Mouse (Mus musculus) hindbrain, embryonic 15.5 days (tissue): ENCODE measurements around the gene Srsf1. TPM values are rescaled to one million over a fixed set of nuclear protein-coding genes. Genes with fewer than 3 reads are reported as not detected.
"Not testable (repeated sequence)": the region's sequence is repeated elsewhere in the genome, so short reads cannot be mapped to it uniquely, and the experiment has no call there.

Experiments
- ATAC-seq: fragments of 200-750 bp; cut with Nextera tagmentation; 2 replicates; pipeline ENCODE4 v1.8.0; 2017; ENCODE audit warnings: low read depth, moderate number of reproducible peaks, moderate TSS enrichment; ENCODE audit not compliant: low FRiP score
- H3K27ac ChIP-seq: fragments of 300-500 bp; sonication (generic); replicated peaks from 2 replicates; pipeline ENCODE4 v1.5.1; 2015; ENCODE audit warnings: mild to moderate bottlenecking, inconsistent platforms
- H3K27me3 ChIP-seq: fragments of 300-500 bp; sonication (generic); 2 replicates; pipeline ENCODE4 v1.6.1; 2015; ENCODE audit warnings: control low read depth, inconsistent platforms
- H3K36me3 ChIP-seq: fragments of 300-500 bp; sonication (generic); 2 replicates; pipeline ENCODE4 v1.6.1; 2015; ENCODE audit warnings: control low read depth, inconsistent platforms
- H3K4me1 ChIP-seq: fragments of 300-500 bp; sonication (generic); replicated peaks from 2 replicates; pipeline ENCODE4 v1.6.1; 2015; ENCODE audit warnings: control low read depth, inconsistent platforms
- H3K4me2 ChIP-seq: fragments of 300-500 bp; sonication (generic); 2 replicates; pipeline ENCODE4 v1.6.1; 2015; ENCODE audit warnings: moderate library complexity, mild to moderate bottlenecking, inconsistent platforms
- H3K4me3 ChIP-seq: fragments of 300-500 bp; sonication (generic); 2 replicates; pipeline ENCODE4 v1.5.1; 2015; ENCODE audit warnings: mild to moderate bottlenecking, inconsistent platforms
- H3K9ac ChIP-seq: fragments of 300-500 bp; sonication (generic); 2 replicates; pipeline ENCODE4 v1.6.1; 2015; ENCODE audit warnings: inconsistent platforms
- H3K9me3 ChIP-seq: fragments of 300-500 bp; sonication (generic); 2 replicates; pipeline ENCODE4 v1.6.1; 2016; ENCODE audit warnings: control low read depth, inconsistent platforms
- WGBS: fragments of 180-500 bp; shearing (Covaris S2); methylation state at CpG from one replicate; pipeline ENCODE4 v1.1.7; 2015; 5-methylcytosine and 5-hydroxymethylcytosine counted together
- polyA plus RNA-seq: library from polyadenylated mRNA; unstranded; fragments of >200 nt; fragmentation: Nextera tagmentation; extraction: Ambion mirVana; gene quantifications from 2 replicates; pipeline ENCODE4 v1.2.1, GENCODE M21; 2015

The Srsf1 gene
- polyA plus RNA-seq, 1 experiment from 2014 or later, result 220 TPM

DNA sequence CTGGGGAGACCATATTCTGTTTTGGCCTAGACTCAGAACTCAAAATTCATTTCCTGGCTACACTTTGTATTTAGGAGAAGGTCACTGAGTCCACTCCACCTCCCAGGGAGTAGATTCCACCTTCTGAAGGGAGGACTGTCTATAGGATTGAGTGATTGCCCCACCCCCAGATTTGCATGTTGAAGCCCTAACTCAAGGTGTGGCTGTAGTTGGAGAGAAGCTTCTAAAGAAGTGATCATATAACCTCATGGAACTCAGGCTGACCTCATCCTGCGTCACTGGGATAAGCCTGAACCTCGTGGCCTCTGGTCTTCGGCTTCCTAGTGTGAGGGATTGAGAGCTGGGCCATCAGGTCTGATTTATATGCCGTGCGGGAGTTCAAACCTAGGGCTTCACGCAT, 31.4 kb upstream of the Srsf1 start:
- no peak overlapping the region for H3K27ac ChIP-seq
- H3K9me3 ChIP-seq, result no peaks in the 10 kb centered on the region
- H3K9ac ChIP-seq, result no peak overlapping the region

DNA sequence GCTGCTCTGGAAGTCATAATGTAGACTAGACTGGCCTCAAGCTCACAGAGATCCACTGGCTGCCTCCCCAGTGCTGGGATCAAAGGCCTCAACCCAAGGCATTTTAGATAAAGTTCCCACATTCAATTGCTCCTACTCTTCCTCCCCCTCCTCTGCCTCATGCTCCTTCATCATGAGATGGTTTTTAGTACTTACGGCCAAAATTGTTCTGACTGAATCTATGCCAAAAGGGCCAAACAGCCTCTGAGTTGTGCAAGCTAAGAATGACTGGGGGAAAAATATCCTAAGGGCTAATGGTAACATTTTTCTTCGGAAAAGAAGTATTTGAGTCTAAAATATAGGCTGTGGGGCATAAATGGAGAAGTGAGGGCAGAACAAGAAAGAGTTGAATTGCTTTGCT, 23.2 kb upstream of the Srsf1 start:
- Histone ChIP-seq H3K27me3 (no peaks in the 10 kb centered on the region), H3K27ac (no peak overlapping the region), H3K9ac (no peak overlapping the region), H3K9me3 (no peaks in the 10 kb centered on the region), H3K4me3 (no peak overlapping the region), H3K4me2 (no peak overlapping the region), H3K36me3 (no peaks in the 10 kb centered on the region), H3K4me1 (peaks cover 16% of the 10 kb centered on the region)
- 88% methylated on average over 2 of the region's 2 CpGs for WGBS
- no peak for ATAC-seq

More for the DNA sequence above, 31.4 kb upstream of the Srsf1 start:
- H3K4me3 ChIP-seq, result no peak overlapping the region
- ATAC-seq, result no peak
- no peaks in the 10 kb centered on the region for H3K27me3 ChIP-seq
- no peaks in the 10 kb centered on the region for H3K36me3 ChIP-seq
- H3K4me1 ChIP-seq, result no peaks in the 10 kb centered on the region
- 87% methylated on average over 6 of the region's 6 CpGs for WGBS
- no peak overlapping the region for H3K4me2 ChIP-seq

DNA sequence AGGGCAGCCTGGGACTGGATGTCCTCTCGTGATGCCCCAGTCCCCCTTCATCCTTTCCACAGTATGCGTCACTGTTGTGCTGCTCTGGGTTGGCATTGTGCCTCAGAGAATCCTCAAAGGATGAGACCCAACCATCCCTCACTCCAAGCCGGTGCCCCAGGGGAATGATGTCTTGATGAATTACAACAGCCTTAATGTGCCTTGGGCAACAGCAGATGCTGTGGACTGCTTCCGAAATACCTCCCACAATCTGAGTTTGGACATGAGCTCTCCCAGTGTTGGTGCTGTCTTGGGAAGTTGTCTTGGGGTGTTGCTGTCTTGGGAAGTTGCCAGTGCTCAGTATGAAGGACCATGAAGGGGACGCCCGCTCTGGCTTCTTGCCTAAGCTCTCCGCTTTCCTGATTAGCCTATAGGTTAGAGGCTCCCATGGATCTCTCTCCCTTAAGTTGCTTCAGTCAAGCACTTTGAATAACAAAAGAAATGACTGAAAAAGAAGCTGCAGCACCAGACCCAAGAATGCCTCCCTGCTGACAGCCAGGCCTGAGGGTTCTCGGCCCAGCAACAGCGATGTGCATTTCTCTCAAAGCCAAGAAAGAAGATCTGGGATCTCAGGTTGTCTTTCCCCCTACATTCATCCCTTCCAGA, 19.7 kb upstream of the Srsf1 start:
- H3K9ac ChIP-seq, result no peak overlapping the region
- ATAC-seq, result no peak; the same call in 1 of the 2 replicates
- no peaks in the 10 kb centered on the region for H3K9me3 ChIP-seq
- no peak overlapping the region; the same call in 1 of the 2 replicates for H3K27ac ChIP-seq
- H3K27me3 ChIP-seq, result no peaks in the 10 kb centered on the region
- WGBS, result 32% methylated on average over 9 of the region's 9 CpGs
- H3K4me2 ChIP-seq, result no peak overlapping the region
- H3K36me3 ChIP-seq, result no peaks in the 10 kb centered on the region
- no peak overlapping the region for H3K4me3 ChIP-seq
- peaks cover 16% of the 10 kb centered on the region for H3K4me1 ChIP-seq

DNA sequence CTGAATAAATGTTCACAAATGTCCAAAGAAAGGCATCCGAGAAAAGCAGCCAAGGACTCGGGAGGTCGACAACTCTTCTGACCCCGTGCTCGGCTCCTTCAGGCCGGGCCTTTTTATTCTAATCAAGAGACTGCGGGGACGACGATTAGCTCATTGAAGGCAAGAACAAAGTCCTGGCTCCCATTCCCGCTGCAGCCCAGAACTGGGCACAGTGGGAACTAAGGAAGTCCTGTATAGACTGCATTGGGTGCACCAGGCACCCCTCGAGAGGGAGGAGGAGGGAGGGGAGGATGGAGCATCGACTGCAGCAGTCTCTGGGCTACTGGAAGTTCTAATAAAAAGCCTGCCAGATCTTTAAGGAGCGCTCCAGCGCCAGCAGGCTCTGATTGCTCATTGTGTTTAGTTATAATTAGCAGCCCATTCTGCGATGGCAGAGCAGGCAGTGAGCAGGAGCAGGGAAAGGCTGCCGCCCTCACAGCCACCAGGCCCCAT, 18.9 kb upstream of the Srsf1 start:
- 3% methylated on average over 16 of the region's 16 CpGs for WGBS
- no peak overlapping the region for H3K9ac ChIP-seq
- 0 out of 2 replicates have a peak, but pooled peaks have one; percentile 30 for ATAC-seq

DNA sequence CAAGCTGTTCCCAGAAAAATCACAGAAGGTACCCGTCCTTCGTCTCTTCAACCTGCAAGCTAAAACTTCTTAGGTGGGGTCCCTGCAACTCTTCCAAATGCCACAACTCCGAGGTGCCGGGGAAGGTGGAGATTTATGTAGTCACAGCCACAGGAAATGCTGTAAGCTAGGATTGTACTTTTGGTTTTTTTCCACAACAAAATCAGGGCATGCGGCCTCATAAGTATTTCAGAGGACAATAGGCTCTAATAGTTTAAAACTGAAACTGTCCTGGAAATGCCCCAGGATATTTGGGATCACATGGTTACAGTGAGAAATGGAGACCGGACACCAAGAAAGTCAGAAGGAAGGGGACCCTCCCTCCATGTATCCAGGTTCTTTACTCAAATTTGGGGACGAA, 17.0 kb upstream of the Srsf1 start:
- WGBS, result 95% methylated on average over 7 of the region's 7 CpGs
- no peak for ATAC-seq
- Histone ChIP-seq H3K9me3 (no peaks in the 10 kb centered on the region), H3K27me3 (no peaks in the 10 kb centered on the region), H3K4me1 (peaks cover 16% of the 10 kb centered on the region), H3K4me2 (no peak overlapping the region), H3K27ac (no peak overlapping the region), H3K36me3 (no peaks in the 10 kb centered on the region), H3K9ac (no peak overlapping the region), H3K4me3 (no peak overlapping the region)

More for the DNA sequence above, 18.9 kb upstream of the Srsf1 start:
- no peaks in the 10 kb centered on the region for H3K27me3 ChIP-seq
- H3K4me3 ChIP-seq, result no peak overlapping the region
- H3K9me3 ChIP-seq, result no peaks in the 10 kb centered on the region
- H3K36me3 ChIP-seq, result no peaks in the 10 kb centered on the region
- 0 out of 2 replicates have a peak overlapping the region, but pooled peaks have one; percentile 14 for H3K27ac ChIP-seq
- H3K4me2 ChIP-seq, result no peak overlapping the region
- peaks cover 16% of the 10 kb centered on the region for H3K4me1 ChIP-seq

DNA sequence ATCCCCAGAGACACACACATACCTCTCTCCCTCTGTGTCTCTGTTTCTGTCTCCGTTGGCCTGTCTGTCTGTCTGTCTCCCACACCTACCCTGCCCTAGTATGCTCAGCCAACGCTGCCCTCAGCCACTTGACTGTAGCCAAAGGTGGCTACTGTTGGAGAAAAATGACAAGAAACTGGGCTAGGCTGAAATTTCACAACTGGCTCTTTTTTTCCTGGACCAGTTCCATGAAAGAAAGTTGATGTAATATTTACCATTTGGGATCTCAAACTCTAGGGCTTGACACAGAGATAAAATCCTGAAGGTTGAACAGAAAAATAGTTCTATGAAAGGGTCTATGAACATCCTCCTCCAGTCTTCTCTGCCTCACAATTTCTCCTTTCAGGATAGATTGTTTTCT, 16.3 kb upstream of the Srsf1 start:
- no peak for ATAC-seq
- H3K4me2 ChIP-seq, result no peak overlapping the region
- no peaks in the 10 kb centered on the region for H3K9me3 ChIP-seq
- no peak overlapping the region for H3K9ac ChIP-seq
- no peaks in the 10 kb centered on the region for H3K27me3 ChIP-seq
- no peaks in the 10 kb centered on the region for H3K36me3 ChIP-seq
- H3K4me3 ChIP-seq, result no peak overlapping the region
- H3K27ac ChIP-seq, result no peak overlapping the region
- WGBS, result 90% methylated on average over 2 of the region's 2 CpGs
- peaks cover 16% of the 10 kb centered on the region for H3K4me1 ChIP-seq

DNA sequence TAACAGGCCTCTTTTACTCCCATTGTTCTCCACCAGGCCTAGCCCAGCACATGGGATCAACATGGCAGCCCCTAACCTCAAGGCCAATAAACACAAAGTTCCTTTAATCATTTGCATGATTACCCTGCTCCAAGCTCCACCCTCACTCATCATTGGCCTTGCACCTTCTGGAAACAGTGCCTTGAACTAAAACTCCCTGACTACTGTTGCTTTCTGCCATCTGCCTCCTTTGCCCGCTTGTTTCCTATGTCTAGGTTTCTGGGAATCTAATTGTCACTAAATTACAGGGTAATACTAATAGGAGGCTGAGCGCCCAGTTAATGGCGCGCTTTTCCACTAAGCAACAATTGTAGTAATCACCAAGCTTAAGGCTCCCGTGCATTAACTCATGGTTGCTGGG, 15.4 kb upstream of the Srsf1 start:
- Histone ChIP-seq H3K4me2 (no peak overlapping the region), H3K4me3 (no peak overlapping the region), H3K27ac (no peak overlapping the region), H3K9ac (no peak overlapping the region), H3K36me3 (no peaks in the 10 kb centered on the region), H3K4me1 (peaks cover 16% of the 10 kb centered on the region), H3K27me3 (no peaks in the 10 kb centered on the region), H3K9me3 (no peaks in the 10 kb centered on the region)
- WGBS, result 86% methylated on average over 5 of the region's 5 CpGs
- no peak for ATAC-seq

GRCm38 (mm10) chr11:88035970-88036369, 11.2 kb upstream of the Srsf1 start:
- Histone ChIP-seq H3K36me3 (no peaks in the 10 kb centered on the region), H3K4me2 (no peak overlapping the region), H3K27ac (no peak overlapping the region), H3K27me3 (no peaks in the 10 kb centered on the region), H3K4me3 (no peak overlapping the region), H3K9ac (no peak overlapping the region), H3K4me1 (no peaks in the 10 kb centered on the region), H3K9me3 (no peaks in the 10 kb centered on the region)
- no peak for ATAC-seq
- WGBS, result 76% methylated on average over 7 of the region's 7 CpGs

GRCm38 (mm10) chr11:88036761-88037251, 10.4 kb upstream of the Srsf1 start:
- Histone ChIP-seq H3K4me1 (no peaks in the 10 kb centered on the region), H3K4me3 (no peak overlapping the region), H3K9ac (no peak overlapping the region), H3K36me3 (no peaks in the 10 kb centered on the region), H3K27ac (no peak overlapping the region), H3K9me3 (no peaks in the 10 kb centered on the region), H3K4me2 (no peak overlapping the region), H3K27me3 (no peaks in the 10 kb centered on the region)
- ATAC-seq, result no peak; the same call in 1 of the 2 replicates
- 79% methylated on average over 10 of the region's 10 CpGs for WGBS

DNA sequence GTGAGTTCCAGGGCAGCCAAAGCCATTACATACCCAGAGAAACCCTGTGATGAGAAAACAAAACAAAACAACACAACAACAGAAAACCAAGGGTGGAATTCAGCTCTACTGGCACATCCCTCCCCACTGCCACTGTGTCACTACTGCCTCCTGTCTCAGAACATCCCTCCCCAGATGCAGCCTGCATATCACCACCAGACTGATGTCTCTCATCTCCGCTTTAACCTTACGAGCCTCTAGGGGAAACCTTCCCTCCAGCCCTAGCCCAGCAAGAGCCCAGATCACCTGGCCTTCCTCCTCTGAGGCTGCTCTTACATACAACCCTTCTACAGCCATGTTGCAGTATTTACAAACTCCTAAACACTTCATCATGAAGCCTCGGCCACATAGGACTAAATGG, 9.8 kb upstream of the Srsf1 start:
- Histone ChIP-seq H3K27me3 (no peaks in the 10 kb centered on the region), H3K9ac (no peak overlapping the region), H3K27ac (no peak overlapping the region), H3K4me3 (no peak overlapping the region), H3K4me1 (no peaks in the 10 kb centered on the region), H3K36me3 (no peaks in the 10 kb centered on the region), H3K4me2 (no peak overlapping the region), H3K9me3 (no peaks in the 10 kb centered on the region)
- no peak for ATAC-seq
- 75% methylated on average over 3 of the region's 3 CpGs for WGBS

- H3K4me2 ChIP-seq, result no peak overlapping the region
- no peaks in the 10 kb centered on the region for H3K4me1 ChIP-seq
- H3K27ac ChIP-seq, result no peak overlapping the region
- 88% methylated on average over 1 of the region's 1 CpGs for WGBS
- no peaks in the 10 kb centered on the region for H3K36me3 ChIP-seq
- H3K4me3 ChIP-seq, result no peak overlapping the region
- H3K27me3 ChIP-seq, result no peaks in the 10 kb centered on the region
- ATAC-seq, result no peak
- no peaks in the 10 kb centered on the region for H3K9me3 ChIP-seq
- no peak overlapping the region for H3K9ac ChIP-seq
Observed at GRCm38 (mm10) chr11:88039066-88039465, 8.1 kb upstream of the Srsf1 start.

DNA sequence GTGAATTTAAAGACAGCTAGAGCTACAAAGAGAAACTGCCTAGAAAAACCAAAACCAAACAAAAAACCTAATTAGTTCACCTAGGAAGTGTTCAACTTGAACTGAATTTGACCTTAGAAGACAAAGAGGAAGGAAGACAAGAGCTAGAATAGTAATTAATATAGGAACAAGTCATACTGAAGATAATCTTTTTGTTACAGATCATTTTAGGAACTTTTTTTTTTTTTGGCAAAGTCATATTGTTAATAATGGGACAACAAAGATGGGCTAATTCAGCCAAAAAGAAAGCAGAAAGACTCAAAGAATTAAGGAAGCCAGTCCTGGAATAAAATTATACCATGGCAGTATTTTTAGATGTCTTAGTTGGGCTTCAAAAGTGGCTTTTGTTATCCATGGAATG, 2.9 kb upstream of the Srsf1 start:
- no peak for ATAC-seq
- H3K9me3 ChIP-seq, result no peaks in the 10 kb centered on the region
- H3K4me1 ChIP-seq, result peaks cover 21% of the 10 kb centered on the region
- no peak overlapping the region for H3K4me2 ChIP-seq
- H3K9ac ChIP-seq, result no peak overlapping the region
- H3K36me3 ChIP-seq, result peaks cover 1% of the 10 kb centered on the region
- no peak overlapping the region for H3K4me3 ChIP-seq
- no peak overlapping the region for H3K27ac ChIP-seq
- H3K27me3 ChIP-seq, result no peaks in the 10 kb centered on the region

DNA sequence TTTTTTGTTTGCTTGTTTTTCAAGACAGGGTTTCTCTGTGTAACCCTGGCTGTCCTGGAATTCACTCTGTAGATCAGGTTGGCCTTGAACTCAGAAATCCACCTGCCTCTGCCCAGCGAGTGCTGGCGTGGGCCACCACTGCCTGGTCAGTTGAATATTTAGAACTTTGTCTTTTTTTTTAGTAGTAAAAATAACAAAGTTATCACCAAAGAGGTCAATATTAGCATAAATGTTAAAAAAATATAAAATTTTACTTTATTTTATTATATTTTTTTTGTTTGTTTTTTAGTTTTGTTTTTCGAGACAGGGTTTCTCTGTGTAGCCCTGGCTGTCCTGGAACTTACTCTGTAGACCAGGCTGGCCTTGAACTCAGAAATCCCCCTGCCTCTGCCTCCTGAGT, 2.0 kb upstream of the Srsf1 start:
- not testable (repeated sequence) for H3K27ac ChIP-seq, ATAC-seq, H3K9me3 ChIP-seq, H3K9ac ChIP-seq, H3K4me2 ChIP-seq, H3K27me3 ChIP-seq, H3K4me3 ChIP-seq, H3K36me3 ChIP-seq
- H3K4me1 ChIP-seq, result peaks cover 30% of the 10 kb centered on the region
- WGBS, result 94% methylated on average over 3 of the region's 3 CpGs
